Mouse (Mus musculus): Measurements from ENCODE around the gene Tmem121. TPM values are rescaled to one million over a fixed set of nuclear protein-coding genes. Genes with fewer than 3 reads are reported as not detected.

The Tmem121 gene
- total RNA-seq, 2 experiments from 2014 or later = 0.29 to 0.59 TPM

- peak; percentile 66 to 75 for DNase-seq
- intact Hi-C loops (cut with DNase I) = no loop called here
Measured at GRCm38 (mm10) chr12:113148381-113149035, 37.2 kb upstream of the Tmem121 start.

GRCm38 (mm10) chr12:113149341-113149740 is 36.4 kb upstream of the Tmem121 start:
- DNase-seq = peak in 1 of 2 experiments; percentile 53
- intact Hi-C loops (cut with DNase I) = no loop called here

GRCm38 (mm10) chr12:113149896-113150295 is 35.8 kb upstream of the Tmem121 start:
- DNase-seq = no peak
- intact Hi-C loops (cut with DNase I) = no loop called here

- no peak for DNase-seq
- intact Hi-C loops (cut with DNase I) = no loop called here
Measured at GRCm38 (mm10) chr12:113150591-113150990, 35.1 kb upstream of the Tmem121 start.

GRCm38 (mm10) chr12:113151046-113151445 is 34.7 kb upstream of the Tmem121 start:
- intact Hi-C loops (cut with DNase I) = no loop called here
- DNase-seq = peak in 1 of 2 experiments; percentile 49

GRCm38 (mm10) chr12:113151661-113152271 is 34.0 kb upstream of the Tmem121 start:
- peak; percentile 65 to 68 for DNase-seq
- intact Hi-C loops (cut with DNase I) = no loop called here

DNA sequence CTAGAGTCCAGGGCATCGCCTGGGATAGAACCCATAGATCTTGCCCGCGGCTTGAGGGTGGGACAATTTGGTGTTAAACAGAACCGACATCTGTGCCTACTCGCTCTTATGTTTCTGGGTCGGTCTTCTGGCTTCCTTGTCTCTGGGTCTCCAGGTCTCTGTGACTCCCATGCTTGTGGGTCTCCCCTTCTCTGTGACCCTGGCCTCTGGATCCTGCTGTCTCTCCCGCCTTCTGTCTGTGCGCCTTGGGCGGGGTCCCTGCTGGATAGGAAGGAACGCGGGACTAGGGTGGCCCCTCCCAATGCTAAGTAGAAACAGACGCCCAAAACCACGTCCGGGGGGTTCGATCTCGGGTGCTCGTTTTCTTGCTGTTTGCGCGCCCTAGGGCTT is 33.5 kb upstream of the Tmem121 start:
- DNase-seq = peak; percentile 49 to 53
- intact Hi-C loops (cut with DNase I) = no loop called here

DNA sequence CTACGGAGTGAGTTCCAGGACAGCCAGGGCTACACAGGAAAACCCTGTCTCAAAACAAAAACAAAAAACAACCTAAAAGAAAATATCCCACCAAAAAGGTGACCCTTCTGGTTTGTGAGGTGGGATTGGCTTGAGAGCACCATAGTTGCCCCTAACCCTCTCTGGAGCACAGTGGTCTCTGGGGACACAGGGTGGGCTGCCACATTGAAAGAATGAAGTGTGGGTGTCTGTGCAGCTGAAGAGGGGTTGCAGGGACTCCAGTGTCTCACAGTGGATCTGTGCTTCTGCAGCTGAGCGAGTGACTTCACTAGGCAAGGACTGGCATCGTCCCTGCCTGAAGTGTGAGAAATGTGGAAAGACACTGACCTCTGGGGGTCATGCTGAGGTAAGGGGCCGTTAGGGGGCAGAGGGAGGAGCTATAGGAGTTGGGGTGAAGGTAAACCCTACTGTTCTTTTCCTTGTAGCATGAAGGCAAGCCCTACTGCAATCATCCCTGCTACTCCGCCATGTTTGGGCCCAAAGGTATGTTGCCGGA is 32.7 kb upstream of the Tmem121 start:
- no peak for DNase-seq
- intact Hi-C loops (cut with DNase I) = no loop called here

DNA sequence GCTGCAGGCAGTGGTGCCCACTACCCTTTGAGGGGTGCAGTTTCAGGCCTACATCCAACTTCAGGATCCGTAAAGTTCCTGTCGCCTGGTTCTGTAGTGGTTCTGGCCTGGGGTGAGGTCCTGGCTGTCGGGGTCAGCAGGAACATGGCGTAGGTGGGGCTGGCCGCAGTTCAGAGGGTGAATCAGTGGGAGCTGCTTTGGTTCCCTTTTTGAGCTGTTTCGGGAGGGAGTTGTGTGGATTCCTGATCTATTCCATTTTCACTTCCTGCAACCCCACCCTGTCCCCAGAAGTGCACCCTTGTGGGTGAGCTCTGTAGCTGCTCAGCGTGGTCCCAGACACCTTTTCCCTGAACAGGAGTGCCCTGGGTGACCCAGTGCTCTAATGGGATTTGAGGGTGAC is 31.8 kb upstream of the Tmem121 start:
- intact Hi-C loops (cut with DNase I) = loop anchor here (2.0 kb wide), 1 partner anchor 149 kb away; no protein-coding TSS in a partner anchor

DNA sequence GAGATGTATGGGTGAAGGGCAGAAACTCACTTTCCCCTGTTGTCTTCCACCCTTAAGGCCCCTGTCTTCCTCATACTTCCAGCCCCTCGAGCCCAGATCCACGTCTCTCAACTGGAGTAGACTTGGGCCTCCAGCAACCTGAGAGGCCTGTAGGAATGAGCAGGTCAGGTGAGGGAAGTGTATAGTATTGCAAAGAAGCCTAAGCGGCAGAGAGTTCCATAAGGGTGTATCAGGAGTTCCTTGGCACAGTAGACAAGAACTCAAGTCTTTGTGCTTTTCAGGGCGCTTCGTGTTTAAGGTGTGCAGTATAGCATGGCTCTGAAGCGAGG is 31.0 kb upstream of the Tmem121 start:
- no peak for DNase-seq
- intact Hi-C loops (cut with DNase I) = loop anchor here (2.0 kb wide), 1 partner anchor 150 kb away; no protein-coding TSS in a partner anchor

More for the DNA sequence above, 31.8 kb upstream of the Tmem121 start:
- peak in 1 of 2 experiments; percentile 21 for DNase-seq

- intact Hi-C loops (cut with DNase I) = loop anchor here (2.0 kb wide), 1 partner anchor 150 kb away; no protein-coding TSS in a partner anchor
- peak; percentile 63 to 66 for DNase-seq
Measured at GRCm38 (mm10) chr12:113155076-113155771, 30.5 kb upstream of the Tmem121 start.

DNA sequence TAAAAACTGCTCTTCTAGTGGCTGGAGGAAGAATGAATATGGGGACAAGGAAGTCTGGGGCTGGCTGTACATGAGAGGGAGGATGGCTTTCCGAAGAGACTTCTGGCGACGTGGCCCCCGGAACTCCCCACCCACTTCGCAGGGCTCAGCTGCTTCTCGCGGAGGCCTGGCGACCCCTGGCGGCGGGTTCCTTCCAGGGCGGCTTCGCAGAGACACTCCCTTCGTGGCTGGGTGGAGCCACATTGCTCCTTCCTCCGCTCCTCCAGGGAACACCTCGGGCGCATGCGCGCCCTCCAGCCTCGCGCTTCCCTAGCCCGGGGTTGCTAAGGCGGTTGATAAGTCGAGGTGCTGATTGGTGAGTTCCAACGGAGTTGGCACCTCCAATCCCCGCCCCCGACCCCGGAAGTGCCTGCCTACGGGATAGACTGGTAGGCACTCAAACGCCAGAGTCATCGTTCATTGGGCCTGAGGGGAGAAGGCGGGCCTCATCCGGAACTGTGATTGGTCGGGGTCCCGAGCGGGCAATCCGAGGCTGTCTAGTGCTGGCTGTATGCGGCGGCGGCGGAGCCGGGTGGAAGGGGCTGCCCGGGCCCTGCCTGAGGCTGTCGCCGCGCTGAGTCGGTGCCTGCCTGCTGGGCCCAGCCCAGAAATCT is 29.7 kb upstream of the Tmem121 start, which contains the start of gene Tedc1:
Tedc1 (plus strand) TSS at position 535 of the 653 bp plus-strand sequence.
- DNase-seq = peak; percentile 100
- intact Hi-C loops (cut with DNase I) = loop anchor here (1.0 to 2.0 kb wide), 2 partner anchors 37 to 151 kb away; no protein-coding TSS in a partner anchor

GRCm38 (mm10) chr12:113156540-113156929 is 29.2 kb upstream of the Tmem121 start:
- peak in 1 of 2 experiments; percentile 9 for DNase-seq
- intact Hi-C loops (cut with DNase I) = loop anchor here (1.0 kb wide), 1 partner anchor 37 kb away; no protein-coding TSS in a partner anchor

DNA sequence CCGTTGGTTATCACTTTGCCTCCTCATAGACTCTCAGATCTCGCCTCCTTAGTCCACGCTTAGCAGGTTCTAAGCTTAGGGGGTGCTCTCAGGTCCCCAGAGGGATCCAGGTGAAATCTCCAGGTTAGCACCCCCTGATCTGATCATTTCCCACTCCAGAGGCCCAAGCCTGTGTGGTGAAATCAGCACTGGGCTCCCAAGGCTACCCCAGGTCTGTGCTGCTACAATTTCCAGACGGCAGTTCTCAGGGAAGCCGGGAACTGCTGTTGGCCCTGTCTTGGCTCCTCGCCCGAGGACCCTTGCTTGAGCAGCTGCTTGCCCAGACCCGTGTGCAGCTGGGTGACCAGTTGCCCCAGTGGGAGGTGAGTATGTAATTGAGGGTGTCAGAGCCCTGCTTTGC is 28.7 kb upstream of the Tmem121 start:
- DNase-seq = peak in 1 of 2 experiments; percentile 25
- intact Hi-C loops (cut with DNase I) = no loop called here

DNA sequence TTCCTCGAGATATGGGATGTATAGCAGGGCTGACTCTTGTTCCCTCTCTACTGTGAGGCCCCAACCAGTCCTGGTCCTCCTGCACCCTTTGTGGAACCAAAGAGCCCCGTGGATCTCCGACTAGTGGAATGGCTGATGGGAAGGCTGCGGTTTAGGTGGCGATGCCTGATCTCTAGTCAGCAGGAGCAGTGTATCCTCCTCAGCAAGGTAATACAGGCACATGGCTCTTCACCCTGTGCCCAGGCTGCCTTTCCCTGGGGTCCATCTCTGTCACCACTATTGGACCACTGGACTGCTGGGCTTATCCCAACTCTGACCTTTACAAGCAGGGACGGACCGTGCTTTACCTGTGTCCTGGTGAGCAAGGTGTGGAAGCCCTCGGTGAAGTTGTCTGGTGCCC is 28.2 kb upstream of the Tmem121 start:
- intact Hi-C loops (cut with DNase I) = no loop called here
- no peak for DNase-seq

DNA sequence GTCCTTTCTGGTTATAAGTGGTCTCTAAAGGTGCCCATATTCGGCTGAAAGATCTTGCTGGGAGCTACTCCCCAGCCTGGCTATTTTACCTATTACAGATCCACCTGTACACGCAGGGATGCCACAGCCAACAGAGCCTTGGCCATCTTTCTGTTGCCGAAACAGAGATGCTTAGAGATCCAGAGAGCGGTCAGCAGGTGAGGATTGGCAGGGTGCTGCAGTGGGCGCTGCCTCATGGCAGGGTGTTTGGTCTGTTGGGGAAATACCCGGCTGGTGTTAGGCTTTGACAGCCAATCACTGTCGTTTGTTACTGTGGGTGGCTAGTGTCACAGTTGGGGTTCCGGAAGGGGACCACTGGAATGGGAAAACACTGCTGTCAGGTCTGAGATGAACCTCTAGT is 27.8 kb upstream of the Tmem121 start:
- no peak for DNase-seq

GRCm38 (mm10) chr12:113163561-113164006 is 22.1 kb upstream of the Tmem121 start:
- intact Hi-C loops (cut with DNase I) = no loop called here
- no peak for DNase-seq

More for the DNA sequence above, 27.8 kb upstream of the Tmem121 start:
- intact Hi-C loops (cut with DNase I) = no loop called here

DNA sequence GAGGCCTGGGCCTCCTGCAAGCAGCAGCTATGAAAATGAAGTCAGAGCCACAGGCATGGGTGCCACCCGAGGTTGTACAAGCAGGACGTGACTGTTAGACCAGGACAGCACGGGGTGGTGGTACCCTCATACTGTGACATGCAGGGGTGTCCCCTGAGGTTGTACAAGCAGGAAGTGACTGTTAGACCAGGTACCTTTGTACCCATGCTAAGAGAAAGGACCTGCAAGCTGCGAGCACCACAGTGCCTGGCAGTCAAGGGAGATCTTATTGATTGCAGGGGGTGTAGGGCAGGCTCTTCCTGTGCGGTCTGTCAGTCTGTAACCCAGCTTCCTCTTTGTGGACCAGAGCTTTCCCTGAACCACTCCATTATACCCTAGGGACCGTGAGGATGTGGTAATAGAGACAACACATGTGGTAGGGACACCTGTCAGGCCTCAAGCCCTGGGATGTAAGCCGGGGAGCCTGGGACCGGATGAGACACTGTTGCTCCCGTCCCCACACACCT is 17.6 kb upstream of the Tmem121 start:
- intact Hi-C loops (cut with DNase I) = no loop called here
- no peak for DNase-seq

- intact Hi-C loops (cut with DNase I) = no loop called here
- no peak for DNase-seq
Measured at GRCm38 (mm10) chr12:113176960-113177725, 8.6 kb upstream of the Tmem121 start.

All from heart, postnatal 14 days (tissue).